In genomic region chr17:17909636-17910421, GRCm38 (mm10) we compare ENCODE assay signal across 8 mouse cellular contexts. TPM values are rescaled to one million over a fixed set of nuclear protein-coding genes. Genes with fewer than 3 reads are reported as not detected.
DNase-seq lines count a peak whose midpoint lies in the region; ATAC-seq and TF ChIP-seq lines count a peak whose summit lies in the region.

No protein-coding gene starts in this region.

- H3K4me3 ChIP-seq in layer of hippocampus, adult 2 months, result peak overlapping the region; percentile 58
- peak overlapping the region; percentile 52 for H3K4me3 ChIP-seq in neural tube, embryonic 13.5 days
- peak overlapping the region; percentile 49 for H3K4me3 ChIP-seq in testis, adult 2 months (ENCODE audit: control insufficient read depth, low read depth, low read length)

- peak overlapping the region; percentile 80 for H3K9ac ChIP-seq in neural tube, embryonic 13.5 days

- peak; percentile 86 for TF ChIP-seq POLR2A in testis, adult 2 months (IDR thresholded peaks at IDR 0.05; ENCODE audit: control insufficient read depth, low read depth, low read length)

- H3K4me1 ChIP-seq in neural tube, embryonic 13.5 days (replicated peaks), result no peaks in the 10 kb centered on the region; the same call in 1 of the 2 replicates
- peaks cover 10% of the 10 kb centered on the region for H3K4me1 ChIP-seq in testis, adult 2 months (ENCODE audit: control insufficient read depth, insufficient read depth, low read length)

- peak overlapping the region; percentile 70 for H3K4me2 ChIP-seq in neural tube, embryonic 13.5 days

- H3K9me3 ChIP-seq in neural tube, embryonic 13.5 days, result no peaks in the 10 kb centered on the region; the same call in 1 of the 2 replicates

- 18% methylated on average over 51 of the region's 51 CpGs for WGBS in neural tube, embryonic 13.5 days

- peak; percentile 98 to 99 for ATAC-seq in hematopoietic stem cell, adult 5-6 weeks (replicated peaks in 1 of 2; ENCODE audit: insufficient read depth in 1 of 2, low FRiP score in 2 of 2, low TSS enrichment in 1 of 2, low read depth in 1 of 2, poor library complexity in 2 of 2, severe bottlenecking in 2 of 2)
- peak; percentile 100 for ATAC-seq in neural tube, embryonic 13.5 days (ENCODE audit: low read depth)

- TF ChIP-seq CTCF in layer of hippocampus, adult 2 months (conservative IDR thresholded peaks at IDR 0.05), result no peak
- no peak for TF ChIP-seq CTCF in testis, adult 2 months (IDR thresholded peaks at IDR 0.05; ENCODE audit: control insufficient read depth, insufficient read depth, insufficient replicate concordance, low read depth, low read length)

- peak overlapping the region; percentile 76 for H3K27ac ChIP-seq in layer of hippocampus, adult 2 months
- peak overlapping the region; percentile 80 for H3K27ac ChIP-seq in neural tube, embryonic 13.5 days (replicated peaks)
- H3K27ac ChIP-seq in testis, adult 2 months (ENCODE audit: control insufficient read depth, insufficient read depth, low read depth, low read length), result peak overlapping the region; percentile 48

- no peaks in the 10 kb centered on the region for H3K36me3 ChIP-seq in neural tube, embryonic 13.5 days
- H3K36me3 ChIP-seq in testis, adult 2 months (ENCODE audit: control insufficient read depth, insufficient read depth, low read length), result no peaks in the 10 kb centered on the region

- H3K27me3 ChIP-seq in neural tube, embryonic 13.5 days, result peaks cover 3% of the 10 kb centered on the region; the same call in 1 of the 2 replicates
- no peaks in the 10 kb centered on the region for H3K27me3 ChIP-seq in testis, adult 2 months (ENCODE audit: control insufficient read depth, insufficient read depth, low read length)

- DNase-seq in ES-CJ7 (ENCODE audit: low read depth, low spot score), result peak; percentile 72
- DNase-seq in cerebellum, postnatal 10 days, result peak; percentile 93
- DNase-seq in frontal cortex, adult 2 months (ENCODE audit: extremely low spot score in 1 of 2, low spot score in 1 of 2), result peak; percentile 82 to 83
- peak; percentile 82 to 88 for DNase-seq in layer of hippocampus, adult 2 months (ENCODE audit: low spot score in 2 of 2)
- peak; percentile 89 to 90 for DNase-seq in lung, adult 18-20 months

RNA-seq across cellular contexts. Expression of gene Fpr3, which starts 22.2 kb away (rescaled TPM):
- not detected in 2 replicates for polyA plus RNA-seq in frontal cortex, adult 2 months (2012; rRNA removed)
- not detected in 2 replicates for total RNA-seq in hematopoietic stem cell, adult 5-6 weeks (2017)
- total RNA-seq in layer of hippocampus, adult 2 months (2021), result not detected
- not detected in 2 replicates for polyA plus RNA-seq in neural tube, embryonic 13.5 days (2015; fragmentation: Nextera tagmentation; extraction: Ambion mirVana)
- not detected in 2 replicates for polyA plus RNA-seq in testis, adult 2 months (2012; rRNA removed)

RNA-seq across cellular contexts. Expression of gene Fpr2, which starts 22.2 kb away (rescaled TPM):
- 0.44 and 0.58 TPM in 2 replicates for polyA plus RNA-seq in frontal cortex, adult 2 months (2012; rRNA removed)
- total RNA-seq in hematopoietic stem cell, adult 5-6 weeks (2017), result 8.1 and 26.5 TPM in 2 replicates
- total RNA-seq in layer of hippocampus, adult 2 months (2021), result not detected
- 0.28 TPM in 1 of 2 replicates, not detected in the other for polyA plus RNA-seq in neural tube, embryonic 13.5 days (2015; fragmentation: Nextera tagmentation; extraction: Ambion mirVana)
- not detected in 2 replicates for polyA plus RNA-seq in testis, adult 2 months (2012; rRNA removed)

RNA-seq across cellular contexts. Expression of gene Fpr1, which starts 26.1 kb away (rescaled TPM):
- polyA plus RNA-seq in frontal cortex, adult 2 months (2012; rRNA removed), result not detected in 2 replicates
- total RNA-seq in hematopoietic stem cell, adult 5-6 weeks (2017), result 2.7 and 12.1 TPM in 2 replicates
- not detected for total RNA-seq in layer of hippocampus, adult 2 months (2021)
- 0.14 TPM in 1 of 2 replicates, not detected in the other for polyA plus RNA-seq in neural tube, embryonic 13.5 days (2015; fragmentation: Nextera tagmentation; extraction: Ambion mirVana)
- polyA plus RNA-seq in testis, adult 2 months (2012; rRNA removed), result not detected in 2 replicates

RNA-seq across cellular contexts. Expression of gene Has1, which starts 54.8 kb away (rescaled TPM):
- 0.46 and 0.57 TPM in 2 replicates for polyA plus RNA-seq in frontal cortex, adult 2 months (2012; rRNA removed)
- not detected in 2 replicates for total RNA-seq in hematopoietic stem cell, adult 5-6 weeks (2017)
- total RNA-seq in layer of hippocampus, adult 2 months (2021), result under 1 TPM; 0.25 to 0.56 TPM
- polyA plus RNA-seq in neural tube, embryonic 13.5 days (2015; fragmentation: Nextera tagmentation; extraction: Ambion mirVana), result 0.63 and 0.70 TPM in 2 replicates
- not detected in 2 replicates for polyA plus RNA-seq in testis, adult 2 months (2012; rRNA removed)

Comparison
In these comparisons a context has a peak if more than half of its experiments do, and no peak if none do; other contexts are left out.
1. Peak in every context shown above with its lines: DNase-seq, ATAC-seq, H3K4me3 ChIP-seq and H3K27ac ChIP-seq.